16 mouse cellular contexts compared by ENCODE assay signal in genomic region chr4:12592973-12593372, GRCm38 (mm10).
"Had no signal": no experiment of that assay in that cellular context is flagged by ENCODE, and none has a peak within 500 bp of the region (broad histone marks: within the 10 kb centered on the region; RNA-seq: fewer than 3 reads in every experiment).

No protein-coding gene starts in this region.

- H3K4me2 ChIP-seq: limb, embryonic 15.5 days; liver, embryonic 11.5 days; lung, embryonic 14.5 days; midbrain, embryonic 13.5 days; neural tube, embryonic 13.5 days had no signal

- H3K27ac ChIP-seq: layer of hippocampus, adult 2 months; limb, embryonic 15.5 days; liver, embryonic 14.5 days; macrophage; midbrain, embryonic 13.5 days; neural tube, embryonic 13.5 days had no signal

- H3K9me3 ChIP-seq: limb, embryonic 15.5 days; midbrain, embryonic 13.5 days; neural tube, embryonic 13.5 days had no signal

- H3K36me3 ChIP-seq: limb, embryonic 15.5 days; midbrain, embryonic 13.5 days; neural tube, embryonic 13.5 days had no signal

- H3K27me3 ChIP-seq: limb, embryonic 15.5 days; midbrain, embryonic 13.5 days; neural tube, embryonic 13.5 days had no signal

- H3K4me1 ChIP-seq: midbrain, embryonic 13.5 days; neural tube, embryonic 13.5 days had no signal

- H3K4me3 ChIP-seq: layer of hippocampus, adult 2 months; limb, embryonic 15.5 days; midbrain, embryonic 13.5 days; myocyte; neural tube, embryonic 13.5 days had no signal

- ATAC-seq: liver, postnatal 0 days; lung, postnatal 0 days; midbrain, embryonic 13.5 days had no signal

- H3K9ac ChIP-seq: limb, embryonic 15.5 days; liver, embryonic 14.5 days; liver, postnatal 0 days; lung, embryonic 14.5 days; midbrain, embryonic 13.5 days; neural tube, embryonic 13.5 days had no signal

- DNase-seq: kidney, adult 18-20 months; kidney, postnatal 25 days; layer of hippocampus, adult 9-11 months; liver, postnatal 0 days; lung, embryonic 14.5 days; thymus, adult 18-20 months; thymus, postnatal 36 days had no signal
